Mouse (Mus musculus) olfactory bulb, adult 2 months (tissue): ENCODE results near the gene Slc46a3. TPM values are rescaled to one million over a fixed set of nuclear protein-coding genes. Genes with fewer than 3 reads are reported as not detected.

Experiments
- H3K27ac ChIP-seq: fragments of 200-500 bp; 2 replicates; pipeline ENCODE4 v1.5.1; 2012; ENCODE audit warnings: low read depth, low read length; ENCODE audit not compliant: insufficient read depth
- H3K4me1 ChIP-seq: fragments of 200-500 bp; 2 replicates; pipeline ENCODE4 v1.6.1; 2012; ENCODE audit warnings: low read length; ENCODE audit not compliant: control insufficient read depth, insufficient read depth
- H3K4me3 ChIP-seq: fragments of 200-500 bp; 2 replicates; pipeline ENCODE4 v1.5.1; 2012; ENCODE audit warnings: mild to moderate bottlenecking, low read depth, low read length, moderate library complexity; ENCODE audit not compliant: insufficient read depth
- CTCF ChIP-seq: fragments of 200-500 bp; IDR thresholded peaks from 2 replicates; pipeline ENCODE4 v1.5.1; 2012; ENCODE audit warnings: low read depth, mild to moderate bottlenecking, low read length, moderate library complexity; ENCODE audit not compliant: insufficient read depth
- POLR2A ChIP-seq: fragments of 200-500 bp; IDR thresholded peaks from 2 replicates; pipeline ENCODE4 v1.6.1; 2012; ENCODE audit warnings: mild to moderate bottlenecking, low read depth, low read length, moderate library complexity; ENCODE audit not compliant: insufficient read depth
- WGBS: fragments of 180-500 bp; shearing (Covaris S2); methylation state at CpG from one replicate; pipeline ENCODE4 v1.1.7; 2018; 5-methylcytosine and 5-hydroxymethylcytosine counted together
- polyA plus RNA-seq: library from polyadenylated mRNA; stranded (reverse); fragments of >200 nt; gene quantifications from 2 replicates; pipeline ENCODE4 v1.2.4, GENCODE M21; 2012; ENCODE audit warnings: low replicate concordance; ENCODE audit not compliant: missing spikeins, insufficient read depth, insufficient read length

Slc46a3 gene
- polyA plus RNA-seq, 1 experiment: not detected

DNA sequence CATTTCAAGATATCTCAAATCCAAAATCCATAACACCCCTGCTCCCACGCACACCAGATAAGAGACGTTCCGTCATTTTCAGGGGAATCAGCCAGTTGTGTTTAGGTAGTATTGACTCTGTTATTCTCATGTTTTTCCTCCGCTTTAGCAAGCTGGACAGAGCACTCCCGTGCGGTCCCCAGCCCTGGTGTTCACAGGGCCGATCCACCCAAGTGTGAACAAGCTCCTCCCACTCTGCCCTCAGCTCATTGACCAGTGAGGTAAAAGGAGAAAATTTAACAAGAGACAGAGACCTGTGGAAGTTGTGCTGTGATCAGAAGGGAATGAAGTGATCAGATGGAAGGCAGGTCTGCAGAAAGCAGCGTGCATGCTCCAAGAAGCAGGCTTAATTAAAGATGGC lies 65.8 kb downstream of the Slc46a3 start:
- WGBS: 78% methylated on average over 8 of the region's 8 CpGs

More for the DNA sequence above, 65.8 kb downstream of the Slc46a3 start:
- no peak for TF ChIP-seq POLR2A
- TF ChIP-seq CTCF: no peak
- Histone ChIP-seq H3K4me1 (peaks cover 12% of the 10 kb centered on the region; the same call in 1 of the 2 replicates), H3K27ac (no peak overlapping the region), H3K4me3 (no peak overlapping the region)

Other genes starting within 250 kb of the Slc46a3 start
- gene Flt1, start 168.8 kb downstream of the Slc46a3 start, polyA plus RNA-seq: not detected in 2 replicates
- 1,212 TPM in 1 of 2 replicates, not detected in the other for gene Pomp, start 34.4 kb downstream of the Slc46a3 start, polyA plus RNA-seq
- not detected in 2 replicates for gene Mtus2, start 62.5 kb upstream of the Slc46a3 start, polyA plus RNA-seq